11 mouse cellular contexts compared by ENCODE assay signal in the genomic region with DNA sequence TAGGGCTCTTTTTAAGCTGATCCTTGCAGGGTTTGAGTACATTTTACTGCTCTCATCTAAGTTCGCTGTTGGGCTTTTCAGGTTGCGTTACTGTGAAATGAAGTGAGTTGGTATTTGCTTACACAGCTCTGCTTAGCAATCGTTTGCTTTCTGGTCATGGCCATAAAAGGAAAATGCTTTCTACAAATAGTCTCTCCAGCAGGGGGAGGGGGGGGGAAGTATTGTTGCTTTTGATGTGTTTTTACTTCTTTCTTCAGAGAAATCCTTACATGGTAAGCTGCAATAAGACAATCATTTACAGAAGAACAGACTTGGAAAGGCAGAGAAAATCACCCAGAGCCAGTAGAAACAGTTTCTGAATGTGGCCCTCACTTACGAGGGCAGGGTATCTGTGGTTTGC.
DNase-seq lines count a peak whose midpoint lies in the region; ATAC-seq and TF ChIP-seq lines count a peak whose summit lies in the region.
"Had no signal": no experiment of that assay in that cellular context is flagged by ENCODE, and none has a peak within 500 bp of the region (broad histone marks: within the 10 kb centered on the region; RNA-seq: fewer than 3 reads in every experiment).

No protein-coding gene starts in this region.

- peak overlapping the region; percentile 23; the same call in 1 of the 2 replicates for H3K4me2 ChIP-seq in heart, embryonic 12.5 days
- 0 out of 2 replicates have a peak overlapping the region, but pooled peaks have one; percentile 11 for H3K4me2 ChIP-seq in kidney, embryonic 16.5 days (replicated peaks; ENCODE audit: low read depth, low read length)
- peak overlapping the region; percentile 3; the same call in 1 of the 2 replicates for H3K4me2 ChIP-seq in stomach, postnatal 0 days (replicated peaks; ENCODE audit: low read depth)
- no peak overlapping the region for H3K4me2 ChIP-seq in midbrain, embryonic 15.5 days

- 0 out of 2 replicates have a peak overlapping the region, but pooled peaks have one; percentile 25 for H3K27ac ChIP-seq in heart, embryonic 12.5 days (ENCODE audit: poor library complexity, severe bottlenecking)
- peak overlapping the region; percentile 46; the same call in 1 of the 2 replicates for H3K27ac ChIP-seq in kidney, embryonic 16.5 days (ENCODE audit: low read length)
- H3K27ac ChIP-seq in stomach, postnatal 0 days (replicated peaks), result peak overlapping the region; percentile 80
- no peak overlapping the region for H3K27ac ChIP-seq in midbrain, embryonic 15.5 days

- H3K36me3 ChIP-seq in heart, embryonic 12.5 days, result no peaks in the 10 kb centered on the region
- H3K36me3 ChIP-seq in kidney, embryonic 16.5 days (ENCODE audit: insufficient read depth, low read length), result no peaks in the 10 kb centered on the region
- H3K36me3 ChIP-seq in stomach, postnatal 0 days (ENCODE audit: control insufficient read depth, insufficient read depth, low read length), result no peaks in the 10 kb centered on the region
- no peaks in the 10 kb centered on the region for H3K36me3 ChIP-seq in midbrain, embryonic 15.5 days (replicated peaks)

- no peaks in the 10 kb centered on the region for H3K27me3 ChIP-seq in heart, embryonic 12.5 days (replicated peaks)
- no peaks in the 10 kb centered on the region for H3K27me3 ChIP-seq in kidney, embryonic 16.5 days (ENCODE audit: insufficient read depth, low read length)
- H3K27me3 ChIP-seq in stomach, postnatal 0 days (ENCODE audit: control insufficient read depth, insufficient read depth, low read length), result no peaks in the 10 kb centered on the region
- no peaks in the 10 kb centered on the region for H3K27me3 ChIP-seq in midbrain, embryonic 15.5 days (replicated peaks)

- intact Hi-C loops in heart, postnatal 25 days (cut with DNase I), result no loop called here

- no peak overlapping the region for H3K4me3 ChIP-seq in heart, embryonic 12.5 days
- H3K4me3 ChIP-seq in kidney, embryonic 16.5 days (ENCODE audit: low read length), result no peak overlapping the region
- H3K4me3 ChIP-seq in stomach, postnatal 0 days (ENCODE audit: low read depth, low read length), result no peak overlapping the region
- H3K4me3 ChIP-seq in midbrain, embryonic 15.5 days, result no peak overlapping the region

- peaks cover 12% of the 10 kb centered on the region for H3K4me1 ChIP-seq in heart, embryonic 12.5 days (replicated peaks)
- H3K4me1 ChIP-seq in kidney, embryonic 16.5 days (ENCODE audit: insufficient read depth, low read length), result peaks cover 4% of the 10 kb centered on the region; the same call in 1 of the 2 replicates
- no peaks in the 10 kb centered on the region for H3K4me1 ChIP-seq in stomach, postnatal 0 days (replicated peaks; ENCODE audit: control insufficient read depth, insufficient read depth)
- H3K4me1 ChIP-seq in midbrain, embryonic 15.5 days, result peaks cover 7% of the 10 kb centered on the region

- peak; percentile 54 for TF ChIP-seq CTCF in stomach, postnatal 0 days (IDR thresholded peaks at IDR 0.05; ENCODE audit: low read depth)

- peak; percentile 46 for TF ChIP-seq EP300 in stomach, postnatal 0 days (optimal IDR thresholded peaks at IDR 0.05)

- H3K9ac ChIP-seq in heart, embryonic 12.5 days, result no peak overlapping the region
- H3K9ac ChIP-seq in kidney, embryonic 16.5 days (replicated peaks; ENCODE audit: low read length), result no peak overlapping the region
- H3K9ac ChIP-seq in stomach, postnatal 0 days (ENCODE audit: low read length), result no peak overlapping the region
- no peak overlapping the region for H3K9ac ChIP-seq in midbrain, embryonic 15.5 days

- WGBS in heart, embryonic 12.5 days, result 48% methylated on average over 4 of the region's 4 CpGs
- WGBS in kidney, embryonic 16.5 days, result 29% methylated on average over 4 of the region's 4 CpGs
- WGBS in stomach, postnatal 0 days, result 20% methylated on average over 4 of the region's 4 CpGs
- WGBS in midbrain, embryonic 15.5 days, result 54% methylated on average over 4 of the region's 4 CpGs

- ATAC-seq in heart, embryonic 12.5 days (ENCODE audit: insufficient number of reproducible peaks, low FRiP score), result no peak
- ATAC-seq in kidney, embryonic 16.5 days (ENCODE audit: low FRiP score, low TSS enrichment), result peak; percentile 42; the same call in 1 of the 2 replicates
- ATAC-seq in stomach, postnatal 0 days (ENCODE audit: low FRiP score, low TSS enrichment), result no peak; the same call in 1 of the 2 replicates
- no peak for ATAC-seq in midbrain, embryonic 15.5 days (replicated peaks)

- DNase-seq in heart, postnatal 25 days (ENCODE audit: low spot score), result no peak
- DNase-seq in thymus, postnatal 0 days (ENCODE audit: low spot score), result peak; percentile 15
- no peak for DNase-seq in thymus, postnatal 10 days (ENCODE audit: low spot score in 2 of 2)
- DNase-seq in stomach, postnatal 0 days (ENCODE audit: low spot score), result peak; percentile 16
- DNase-seq in cerebellum, postnatal 36 days, result no peak
- DNase-seq: adrenal gland, postnatal 36 days; heart, postnatal 36 days; liver had no signal

- H3K9me3 ChIP-seq in heart, embryonic 12.5 days (replicated peaks), result no peaks in the 10 kb centered on the region
- no peaks in the 10 kb centered on the region for H3K9me3 ChIP-seq in kidney, embryonic 16.5 days (ENCODE audit: low read length)
- H3K9me3 ChIP-seq in stomach, postnatal 0 days (ENCODE audit: control insufficient read depth, low read length), result no peaks in the 10 kb centered on the region
- no peaks in the 10 kb centered on the region for H3K9me3 ChIP-seq in midbrain, embryonic 15.5 days

Comparison
In these comparisons a context has a peak if more than half of its experiments do, and no peak if none do; other contexts are left out.
1. DNase-seq: peak in thymus, postnatal 0 days (single experiment) and stomach, postnatal 0 days (single experiment); none in heart, postnatal 25 days (single experiment), thymus, postnatal 10 days (0 of 2) and cerebellum, postnatal 36 days (0 of 2).